Mouse (Mus musculus) testis, adult 2 months (tissue): ENCODE data around the gene Gmppb.

ENCODE experiments used
- CTCF ChIP-seq: fragments of 200-500 bp; IDR thresholded peaks from 2 replicates; pipeline ENCODE4 v1.5.1; 2012; ENCODE audit warnings: low read depth, mild to moderate bottlenecking, inconsistent platforms, low read length, moderate library complexity; ENCODE audit not compliant: control insufficient read depth, insufficient read depth, insufficient replicate concordance
- POLR2A ChIP-seq: fragments of 200-500 bp; IDR thresholded peaks from 2 replicates; pipeline ENCODE4 v1.6.1; 2012; ENCODE audit warnings: low read depth, mild to moderate bottlenecking, inconsistent platforms, low read length, moderate library complexity; ENCODE audit not compliant: control insufficient read depth

DNA sequence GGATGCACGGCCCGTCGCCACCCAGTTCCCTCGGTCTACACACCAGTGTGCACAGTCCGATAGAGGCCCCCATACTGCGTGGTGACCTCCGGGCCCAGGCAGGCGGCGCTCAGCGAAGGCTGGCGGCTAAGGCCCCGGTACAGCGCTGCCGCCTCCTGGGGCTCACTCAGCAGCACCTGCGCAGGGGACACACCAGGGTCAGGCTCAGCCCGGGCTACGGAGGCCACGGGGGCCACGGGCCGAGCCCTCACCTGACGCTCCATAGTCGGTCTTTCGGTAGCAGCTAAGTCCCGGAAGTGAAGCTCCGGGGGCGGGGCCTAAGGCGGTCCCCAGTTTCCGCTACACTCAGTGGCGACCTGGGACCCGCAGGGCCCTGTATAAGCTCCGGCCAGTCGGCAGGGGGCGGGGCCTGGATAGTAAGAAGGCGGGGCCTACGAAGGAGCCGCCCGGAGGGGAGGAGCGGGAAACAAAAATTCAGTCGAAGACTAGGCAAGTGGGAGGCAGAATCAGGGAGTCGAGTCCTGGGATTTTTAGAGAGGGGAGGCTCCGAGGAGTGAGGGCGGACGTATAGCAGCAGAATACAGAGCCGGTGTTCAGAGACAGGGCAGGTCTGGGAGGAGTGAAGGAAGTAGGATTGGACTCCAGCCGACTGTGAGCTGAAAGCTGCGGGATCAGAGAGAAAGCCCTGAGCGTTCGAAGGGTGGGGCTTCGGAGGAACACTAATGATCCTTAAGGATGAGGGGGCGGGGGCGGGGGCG lies 45.3 kb downstream of the Gmppb start, which contains the start of gene Apeh:
- no peak for TF ChIP-seq CTCF
- TF ChIP-seq POLR2A = no peak
